Mouse (Mus musculus): Measurements from ENCODE around the gene Dnah14. TPM values are rescaled to one million over a fixed set of nuclear protein-coding genes. Genes with fewer than 3 reads are reported as not detected.
A peak's percentile ranks its signal among the peaks of the same experiment; 100 is the strongest.

Gene Dnah14
- total and polyA plus RNA-seq, 2 experiments from 2014 or later, result 0.56 TPM; not detected in 1

DNA sequence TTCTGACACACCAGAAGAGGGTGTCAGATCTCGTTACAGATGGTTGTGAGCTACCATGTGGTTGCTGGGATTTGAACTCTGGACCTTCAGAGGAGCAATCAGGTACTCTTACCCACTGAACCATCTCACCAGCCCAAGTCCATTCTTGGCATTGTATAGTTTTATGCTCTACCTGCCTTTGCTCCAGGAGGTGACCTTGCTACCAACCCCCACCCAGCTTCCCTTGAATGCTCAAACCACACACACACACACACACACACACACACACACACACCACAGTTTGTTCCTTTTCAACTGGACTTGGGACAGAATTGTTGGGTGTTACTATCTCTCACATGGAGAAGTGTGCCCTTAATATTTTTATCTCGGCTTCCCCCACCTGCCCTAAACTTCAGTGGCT is 280.0 kb downstream of the Dnah14 start:
- ATAC-seq (ENCODE audit: insufficient read depth, low read depth) (no peak), DNase-seq (ENCODE audit: low spot score) (no peak)
- H3K36me3 ChIP-seq (replicated peaks; ENCODE audit: control insufficient read depth, insufficient read depth, low read length), result no peaks in the 10 kb centered on the region
- no peaks in the 10 kb centered on the region for H3K27me3 ChIP-seq (ENCODE audit: control insufficient read depth, insufficient read depth, low read length)
- H3K4me3 ChIP-seq (ENCODE audit: low read depth, low read length), result no peak overlapping the region
- 76% methylated on average over 2 of the region's 2 CpGs for WGBS
- TF ChIP-seq EP300 (IDR thresholded peaks at IDR 0.05; ENCODE audit: low read depth), result no peak
- TF ChIP-seq CTCF (IDR thresholded peaks at IDR 0.05; ENCODE audit: low read depth), result no peak
- H3K4me2 ChIP-seq (ENCODE audit: low read depth, low read length), result no peak overlapping the region
- H3K9me3 ChIP-seq (replicated peaks; ENCODE audit: control insufficient read depth, low read length), result peaks cover 4% of the 10 kb centered on the region; the same call in 1 of the 2 replicates
- peaks cover 13% of the 10 kb centered on the region; the same call in 1 of the 2 replicates for H3K4me1 ChIP-seq (ENCODE audit: control insufficient read depth, insufficient read depth)
- no peak overlapping the region for H3K9ac ChIP-seq (replicated peaks; ENCODE audit: low read depth, low read length)
- H3K27ac ChIP-seq (ENCODE audit: low read depth), result no peak overlapping the region

DNA sequence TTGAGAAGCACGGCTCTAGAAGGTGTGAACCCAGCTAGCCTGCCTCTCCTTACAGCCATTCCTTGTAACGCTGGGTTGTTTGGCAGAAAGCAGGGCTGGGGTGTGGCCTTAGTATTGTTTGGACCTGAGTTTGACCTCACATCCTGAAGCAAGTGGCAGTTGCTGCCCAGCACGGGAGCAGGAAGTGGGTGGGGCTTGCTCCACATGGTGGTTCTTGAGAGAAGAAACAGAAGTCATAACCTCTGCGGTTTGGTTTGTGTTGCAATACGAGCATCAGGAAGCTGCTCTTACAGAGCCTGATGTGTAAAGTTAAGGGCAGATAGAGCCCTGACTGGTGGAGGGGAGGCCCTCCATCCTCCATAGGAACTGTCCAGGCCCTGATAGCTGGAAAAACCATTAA is 284.3 kb downstream of the Dnah14 start:
- WGBS, result 23% methylated on average over 5 of the region's 5 CpGs
- H3K4me3 ChIP-seq (ENCODE audit: low read depth, low read length), result no peak overlapping the region
- H3K4me1 ChIP-seq (ENCODE audit: control insufficient read depth, insufficient read depth), result no peaks in the 10 kb centered on the region
- H3K27me3 ChIP-seq (ENCODE audit: control insufficient read depth, insufficient read depth, low read length), result no peaks in the 10 kb centered on the region
- H3K27ac ChIP-seq (ENCODE audit: low read depth), result peak overlapping the region; percentile 78
- TF ChIP-seq EP300 (IDR thresholded peaks at IDR 0.05; ENCODE audit: low read depth) (peak; percentile 61; the same call in 1 of the 2 replicates), CTCF (IDR thresholded peaks at IDR 0.05; ENCODE audit: low read depth) (no peak)
- peak; percentile 85 for ATAC-seq (ENCODE audit: insufficient read depth, low read depth)
- no peak overlapping the region for H3K9ac ChIP-seq (replicated peaks; ENCODE audit: low read depth, low read length)
- H3K4me2 ChIP-seq (ENCODE audit: low read depth, low read length), result no peak overlapping the region
- H3K36me3 ChIP-seq (replicated peaks; ENCODE audit: control insufficient read depth, insufficient read depth, low read length), result no peaks in the 10 kb centered on the region
- peaks cover 4% of the 10 kb centered on the region; the same call in 1 of the 2 replicates for H3K9me3 ChIP-seq (replicated peaks; ENCODE audit: control insufficient read depth, low read length)
- DNase-seq (ENCODE audit: low spot score), result peak; percentile 82

DNA sequence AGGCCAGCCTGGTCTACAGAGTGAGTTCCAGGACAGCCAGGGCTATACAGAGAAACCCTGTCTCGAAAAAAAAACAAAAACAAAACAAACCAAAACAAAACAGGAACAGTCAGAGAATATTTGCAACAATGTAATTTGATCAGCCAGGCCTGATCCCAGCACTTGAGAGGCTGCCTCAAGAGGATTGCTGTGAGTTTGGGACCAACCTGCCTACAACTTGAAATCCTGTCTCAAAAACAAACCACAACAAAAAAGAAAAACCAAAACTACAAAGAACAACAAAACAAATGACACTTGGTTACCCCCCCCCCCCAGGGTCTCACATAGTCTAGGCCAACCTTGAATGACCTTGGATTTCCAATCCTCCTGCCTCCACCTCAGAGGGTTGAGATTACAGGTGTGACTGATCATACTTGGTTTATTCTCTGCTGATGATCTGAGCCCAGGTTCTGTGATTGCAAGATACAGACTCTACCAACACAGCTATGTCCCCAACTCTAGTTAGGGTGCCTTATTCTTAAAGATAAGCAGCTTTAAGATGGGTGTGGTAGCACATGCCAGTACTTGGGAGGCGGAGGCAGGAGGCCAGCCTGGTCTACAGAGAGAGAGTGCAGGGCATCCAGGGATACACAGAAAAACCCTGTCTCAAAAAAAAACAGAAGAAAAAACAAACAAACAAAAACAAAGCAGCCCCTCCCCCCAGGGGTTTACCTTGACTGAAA is 285.0 kb downstream of the Dnah14 start:
- no peak overlapping the region for H3K9ac ChIP-seq (replicated peaks; ENCODE audit: low read depth, low read length)
- H3K36me3 ChIP-seq (replicated peaks; ENCODE audit: control insufficient read depth, insufficient read depth, low read length), result no peaks in the 10 kb centered on the region
- ATAC-seq (ENCODE audit: insufficient read depth, low read depth) (no peak), DNase-seq (ENCODE audit: low spot score) (no peak)
- peaks cover 4% of the 10 kb centered on the region; the same call in 1 of the 2 replicates for H3K9me3 ChIP-seq (replicated peaks; ENCODE audit: control insufficient read depth, low read length)
- TF ChIP-seq CTCF (IDR thresholded peaks at IDR 0.05; ENCODE audit: low read depth) (no peak), EP300 (IDR thresholded peaks at IDR 0.05; ENCODE audit: low read depth) (no peak)
- H3K4me3 ChIP-seq (ENCODE audit: low read depth, low read length), result no peak overlapping the region
- H3K27ac ChIP-seq (ENCODE audit: low read depth), result peak overlapping the region; percentile 78
- 81% methylated on average over 2 of the region's 2 CpGs for WGBS
- no peaks in the 10 kb centered on the region for H3K27me3 ChIP-seq (ENCODE audit: control insufficient read depth, insufficient read depth, low read length)
- H3K4me1 ChIP-seq (ENCODE audit: control insufficient read depth, insufficient read depth), result no peaks in the 10 kb centered on the region
- no peak overlapping the region for H3K4me2 ChIP-seq (ENCODE audit: low read depth, low read length)

DNA sequence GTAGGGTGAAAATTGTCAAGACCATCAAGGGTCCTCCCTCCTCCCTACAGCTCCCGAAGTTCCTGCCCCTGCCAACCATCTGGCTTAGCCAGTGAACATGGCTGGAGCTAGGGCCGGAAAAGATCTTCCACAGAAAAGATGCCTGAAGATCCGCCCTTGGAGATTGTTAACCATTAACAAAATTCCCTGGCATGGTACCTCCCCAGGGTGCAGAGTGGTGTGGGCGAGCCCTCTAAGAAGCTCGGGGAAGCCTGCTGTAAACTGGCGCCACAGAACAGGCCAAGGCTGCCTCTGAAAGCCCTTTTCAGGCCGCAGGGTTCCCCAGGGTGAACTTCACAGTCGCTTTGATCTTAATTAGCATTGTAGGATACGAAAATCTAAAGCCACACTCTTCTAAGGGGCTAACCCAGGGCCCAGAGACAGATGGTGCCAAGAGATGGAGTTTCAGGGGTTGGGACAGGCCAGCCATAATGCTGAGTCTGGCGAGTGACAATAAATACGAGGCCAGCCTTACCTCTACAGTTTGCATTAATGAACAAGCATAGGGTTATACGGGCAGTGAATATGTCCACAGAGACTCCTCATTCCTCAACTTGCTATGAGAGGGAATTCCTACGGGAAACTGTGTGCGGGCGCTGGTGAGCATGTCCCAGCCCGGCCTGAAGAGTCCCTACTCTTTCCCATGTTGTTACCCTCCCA is 286.5 kb downstream of the Dnah14 start:
- TF ChIP-seq CTCF (IDR thresholded peaks at IDR 0.05; ENCODE audit: low read depth), result no peak
- no peak overlapping the region for H3K9ac ChIP-seq (replicated peaks; ENCODE audit: low read depth, low read length)

DNA sequence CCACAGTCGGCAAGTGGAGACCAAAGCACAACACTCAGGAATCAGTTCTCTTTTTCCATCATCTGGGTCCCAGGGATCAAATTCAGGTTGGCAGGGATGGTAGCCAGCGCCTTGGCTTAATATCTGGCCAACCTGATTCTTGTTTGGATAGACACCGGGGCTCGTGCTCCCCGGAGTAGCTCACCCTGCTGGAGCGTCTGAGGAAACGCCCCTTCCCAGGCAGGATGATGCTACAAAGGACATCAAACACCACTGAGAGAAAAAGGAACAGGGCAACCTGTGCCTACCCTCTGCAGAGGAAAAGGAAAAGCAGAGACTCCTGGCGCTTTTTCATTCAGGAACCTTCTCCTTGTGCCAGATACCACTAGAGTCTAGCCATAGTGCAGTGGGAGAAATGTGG is 287.1 kb downstream of the Dnah14 start:
- H3K9ac ChIP-seq (replicated peaks; ENCODE audit: low read depth, low read length), result no peak overlapping the region
- H3K27ac ChIP-seq (ENCODE audit: low read depth), result no peak overlapping the region
- H3K36me3 ChIP-seq (replicated peaks; ENCODE audit: control insufficient read depth, insufficient read depth, low read length), result no peaks in the 10 kb centered on the region
- 29% methylated on average over 8 of the region's 8 CpGs for WGBS
- ATAC-seq (ENCODE audit: insufficient read depth, low read depth), result no peak
- DNase-seq (ENCODE audit: low spot score), result no peak
- H3K4me2 ChIP-seq (ENCODE audit: low read depth, low read length), result no peak overlapping the region
- TF ChIP-seq EP300 (IDR thresholded peaks at IDR 0.05; ENCODE audit: low read depth), result no peak
- TF ChIP-seq CTCF (IDR thresholded peaks at IDR 0.05; ENCODE audit: low read depth), result no peak
- no peak overlapping the region for H3K4me3 ChIP-seq (ENCODE audit: low read depth, low read length)
- H3K4me1 ChIP-seq (ENCODE audit: control insufficient read depth, insufficient read depth), result no peaks in the 10 kb centered on the region
- H3K27me3 ChIP-seq (ENCODE audit: control insufficient read depth, insufficient read depth, low read length), result no peaks in the 10 kb centered on the region
- H3K9me3 ChIP-seq (replicated peaks; ENCODE audit: control insufficient read depth, low read length), result no peaks in the 10 kb centered on the region

More for the DNA sequence above, 286.5 kb downstream of the Dnah14 start:
- Histone ChIP-seq H3K27ac (ENCODE audit: low read depth) (no peak overlapping the region), H3K4me1 (ENCODE audit: control insufficient read depth, insufficient read depth) (no peaks in the 10 kb centered on the region), H3K4me3 (ENCODE audit: low read depth, low read length) (no peak overlapping the region), H3K4me2 (ENCODE audit: low read depth, low read length) (no peak overlapping the region), H3K9me3 (replicated peaks; ENCODE audit: control insufficient read depth, low read length) (no peaks in the 10 kb centered on the region), H3K27me3 (ENCODE audit: control insufficient read depth, insufficient read depth, low read length) (no peaks in the 10 kb centered on the region), H3K36me3 (replicated peaks; ENCODE audit: control insufficient read depth, insufficient read depth, low read length) (no peaks in the 10 kb centered on the region)
- DNase-seq (ENCODE audit: low spot score) (no peak), ATAC-seq (ENCODE audit: insufficient read depth, low read depth) (no peak)
- WGBS, result 67% methylated on average over 16 of the region's 16 CpGs

Other genes with a start within 250 kb of the Dnah14 start
- not detected in 2 replicates for gene Cnih3, start 223.9 kb upstream of the Dnah14 start, total RNA-seq (2014; rRNA removed; ENCODE audit: low replicate concordance)
- gene Cnih3, start 223.9 kb upstream of the Dnah14 start, polyA plus RNA-seq (2015; fragmentation: Nextera tagmentation; extraction: Ambion mirVana), result 0.07 TPM in 1 of 2 replicates, not detected in the other
- not detected in 2 replicates for gene Ccdc121, start 65.1 kb upstream of the Dnah14 start, total RNA-seq (2014; rRNA removed; ENCODE audit: low replicate concordance)
- 0.16 and 0.22 TPM in 2 replicates for gene Ccdc121, start 65.1 kb upstream of the Dnah14 start, polyA plus RNA-seq (2015; fragmentation: Nextera tagmentation; extraction: Ambion mirVana)

All from heart, postnatal 0 days (tissue).